Mouse (Mus musculus): ENCODE data around the gene Ptov1.

DNA sequence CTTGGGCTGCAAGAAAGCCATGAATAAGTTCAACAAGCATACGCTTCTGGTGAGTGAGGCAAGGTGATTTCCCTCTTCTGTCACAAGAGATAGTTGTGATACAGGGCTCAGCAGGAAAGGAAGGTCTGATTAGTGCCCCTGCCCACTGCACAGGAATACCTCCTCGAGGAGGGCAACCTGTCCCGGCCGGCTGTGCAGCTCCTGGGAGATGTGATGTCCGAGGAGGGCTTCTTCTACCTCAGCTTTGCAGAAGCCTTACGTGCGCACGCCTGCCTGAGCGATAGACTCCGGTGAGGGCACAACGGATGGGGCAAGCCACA, 30.5 kb downstream of the Ptov1 start:
- TF ChIP-seq CTCF (IDR thresholded peaks at IDR 0.05; ENCODE audit: low read depth, low read length) = no peak
- TF ChIP-seq POLR2A (IDR thresholded peaks at IDR 0.05; ENCODE audit: extremely low read depth, insufficient read depth, low read length) = no peak
